In genomic region chr17:21963302-21963701, GRCm38 (mm10) we compare ENCODE assay signal across 8 mouse cellular contexts. TPM values are rescaled to one million over a fixed set of nuclear protein-coding genes. Genes with fewer than 3 reads are reported as not detected.
DNase-seq lines count a peak whose midpoint lies in the region; ATAC-seq and TF ChIP-seq lines count a peak whose summit lies in the region.

No protein-coding gene starts in this region.

- no peak for ATAC-seq in forebrain, embryonic 13.5 days
- no peak for ATAC-seq in liver, postnatal 0 days
- no peak for ATAC-seq in inflammation-experienced regulatory T-cells, adult 6 months

- H3K9ac ChIP-seq in heart, adult 2 months (ENCODE audit: low read depth, low read length): no peak overlapping the region; the same call in 1 of the 2 replicates
- H3K9ac ChIP-seq in forebrain, embryonic 13.5 days: peak overlapping the region; percentile 79; the same call in 1 of the 2 replicates
- H3K9ac ChIP-seq in liver, postnatal 0 days (replicated peaks): peak overlapping the region; percentile 51

- TF ChIP-seq CTCF in heart, adult 2 months (IDR thresholded peaks at IDR 0.05): no peak
- no peak for TF ChIP-seq CTCF in liver, postnatal 0 days (IDR thresholded peaks at IDR 0.05; ENCODE audit: low read depth)

- peak overlapping the region; percentile 87 for H3K4me3 ChIP-seq in heart, adult 2 months
- peak overlapping the region; percentile 72 for H3K4me3 ChIP-seq in forebrain, embryonic 13.5 days
- peak overlapping the region; percentile 75 for H3K4me3 ChIP-seq in liver, postnatal 0 days (ENCODE audit: low read depth, low read length)

- no peak for TF ChIP-seq EP300 in heart, adult 2 months (IDR thresholded peaks at IDR 0.05; ENCODE audit: insufficient read depth, low read depth, low read length)
- no peak for TF ChIP-seq EP300 in liver, postnatal 0 days (IDR thresholded peaks at IDR 0.05; ENCODE audit: low read depth)

- peaks cover 6% of the 10 kb centered on the region for H3K36me3 ChIP-seq in heart, adult 2 months (ENCODE audit: control insufficient read depth, insufficient read depth, low read length)
- H3K36me3 ChIP-seq in forebrain, embryonic 13.5 days (ENCODE audit: poor library complexity, severe bottlenecking): peaks cover 14% of the 10 kb centered on the region
- 0 out of 2 replicates have a peak, but pooled peaks cover 3% of the 10 kb centered on the region for H3K36me3 ChIP-seq in liver, postnatal 0 days (replicated peaks; ENCODE audit: insufficient read depth, low read length)

- H3K27me3 ChIP-seq in heart, adult 2 months (ENCODE audit: control insufficient read depth, insufficient read depth, low read length): no peaks in the 10 kb centered on the region
- H3K27me3 ChIP-seq in forebrain, embryonic 13.5 days: no peaks in the 10 kb centered on the region
- H3K27me3 ChIP-seq in liver, postnatal 0 days (ENCODE audit: insufficient read depth, low read length): no peaks in the 10 kb centered on the region

- intact Hi-C loops in heart, adult 2 months (cut with DNase I): loop anchor here (2.0 to 10.0 kb wide), 2 partner anchors 229 to 395 kb away; partner anchors contain the start of gene Zfp229
- intact Hi-C loops in heart, postnatal 14 days (cut with DNase I): loop anchor here (10.0 kb wide), 1 partner anchor 401 kb away; the partner anchor contains the start of genes Zfp758 and Zfp944
- intact Hi-C loops in left cerebral cortex, postnatal 4 days (cut with DNase I): no loop called here

- H3K79me2 ChIP-seq in heart, adult 2 months (replicated peaks; ENCODE audit: control insufficient read depth, insufficient read depth, low read length): no peaks in the 10 kb centered on the region

- H3K9me3 ChIP-seq in forebrain, embryonic 13.5 days (replicated peaks): peaks cover 7% of the 10 kb centered on the region
- no peaks in the 10 kb centered on the region for H3K9me3 ChIP-seq in liver, postnatal 0 days (ENCODE audit: low read length)

- no peak for DNase-seq in heart, adult 2 months
- no peak for DNase-seq in heart, postnatal 14 days
- DNase-seq in CD4-positive helper T cell, adult 2 months (ENCODE audit: low read depth, low spot score): peak; percentile 54
- no peak for DNase-seq in liver, postnatal 0 days
- no peak for DNase-seq in left cerebral cortex, postnatal 4 days
- no peak for DNase-seq in urinary bladder, adult 2 months (ENCODE audit: low spot score)

- H3K4me1 ChIP-seq in heart, adult 2 months (ENCODE audit: control insufficient read depth, insufficient read depth, low read length): peaks cover 1% of the 10 kb centered on the region
- H3K4me1 ChIP-seq in forebrain, embryonic 13.5 days: peaks cover 14% of the 10 kb centered on the region
- peaks cover 6% of the 10 kb centered on the region; the same call in 1 of the 2 replicates for H3K4me1 ChIP-seq in liver, postnatal 0 days (ENCODE audit: insufficient read depth)

- peak overlapping the region; percentile 86; the same call in 1 of the 2 replicates for H3K27ac ChIP-seq in heart, adult 2 months
- H3K27ac ChIP-seq in forebrain, embryonic 13.5 days: no peak overlapping the region
- no peak overlapping the region for H3K27ac ChIP-seq in liver, postnatal 0 days (ENCODE audit: low read depth)

- no peak for TF ChIP-seq POLR2A in heart, adult 2 months (IDR thresholded peaks at IDR 0.05; ENCODE audit: insufficient read depth, low read depth, low read length)

- 25% methylated on average over 4 of the region's 4 CpGs for WGBS in heart, adult 2 months
- 57% methylated on average over 4 of the region's 4 CpGs for WGBS in forebrain, embryonic 13.5 days
- 24% methylated on average over 4 of the region's 4 CpGs for WGBS in liver, postnatal 0 days (ENCODE audit: insufficient replicate concordance)

- H3K4me2 ChIP-seq in forebrain, embryonic 13.5 days: peak overlapping the region; percentile 60
- peak overlapping the region; percentile 79 for H3K4me2 ChIP-seq in liver, postnatal 0 days (ENCODE audit: low read depth, low read length)

RNA-seq across cellular contexts. Expression of gene Zfp943, which starts 0.9 kb away (rescaled TPM):
- 10 to 100 TPM; 19.7 to 21.5 TPM for total RNA-seq in heart, adult 2 months (2021)
- polyA plus RNA-seq in heart, adult 2 months (2012; rRNA removed): 5.7 and 8.5 TPM in 2 replicates
- 10 to 100 TPM; 17.4 to 18.3 TPM for total RNA-seq in heart, postnatal 14 days (2021)
- 18.6 and 20.3 TPM in 2 replicates for polyA plus RNA-seq in forebrain, embryonic 13.5 days (2015; fragmentation: Nextera tagmentation; extraction: Ambion mirVana)
- polyA plus RNA-seq in liver, postnatal 0 days (2015; fragmentation: Nextera tagmentation; extraction: Ambion mirVana): 4.6 and 4.8 TPM in 2 replicates
- 10 to 100 TPM; 12.8 to 14.0 (median 13.0) TPM for polyA plus RNA-seq in inflammation-experienced regulatory T-cells, adult 6 months (2017; shearing (Covaris generic))
- total RNA-seq in left cerebral cortex, postnatal 4 days (2021): 10 to 100 TPM; 16.2 to 17.9 TPM
- polyA plus RNA-seq in urinary bladder, adult 2 months (2012; rRNA removed): 16.7 and 19.8 TPM in 2 replicates

RNA-seq across cellular contexts. Expression of gene Zfp942, which starts 1.0 kb away (rescaled TPM):
- 1 to 10 TPM; 5.8 to 6.2 TPM for total RNA-seq in heart, adult 2 months (2021)
- polyA plus RNA-seq in heart, adult 2 months (2012; rRNA removed): 1.2 and 2.8 TPM in 2 replicates
- total RNA-seq in heart, postnatal 14 days (2021): 1 to 10 TPM; 7.6 to 8.7 TPM
- polyA plus RNA-seq in forebrain, embryonic 13.5 days (2015; fragmentation: Nextera tagmentation; extraction: Ambion mirVana): 23.3 and 23.5 TPM in 2 replicates
- 5.9 and 6.3 TPM in 2 replicates for polyA plus RNA-seq in liver, postnatal 0 days (2015; fragmentation: Nextera tagmentation; extraction: Ambion mirVana)
- polyA plus RNA-seq in inflammation-experienced regulatory T-cells, adult 6 months (2017; shearing (Covaris generic)): 10 to 100 TPM; 28.8 to 38.7 (median 33.8) TPM
- 10 to 100 TPM; 17.2 to 19.0 TPM for total RNA-seq in left cerebral cortex, postnatal 4 days (2021)
- 8.1 and 9.5 TPM in 2 replicates for polyA plus RNA-seq in urinary bladder, adult 2 months (2012; rRNA removed)

RNA-seq across cellular contexts. Expression of gene Zfp995, which starts 53.6 kb away (rescaled TPM):
- total RNA-seq in heart, adult 2 months (2021): under 1 TPM; 0.39 to 0.60 TPM
- polyA plus RNA-seq in heart, adult 2 months (2012; rRNA removed): 0.20 and 0.47 TPM in 2 replicates
- 1 to 10 TPM; 1.6 TPM for total RNA-seq in heart, postnatal 14 days (2021)
- 10.9 and 11.1 TPM in 2 replicates for polyA plus RNA-seq in forebrain, embryonic 13.5 days (2015; fragmentation: Nextera tagmentation; extraction: Ambion mirVana)
- 1.8 and 2.2 TPM in 2 replicates for polyA plus RNA-seq in liver, postnatal 0 days (2015; fragmentation: Nextera tagmentation; extraction: Ambion mirVana)
- polyA plus RNA-seq in inflammation-experienced regulatory T-cells, adult 6 months (2017; shearing (Covaris generic)): 10 to 100 TPM; 13.8 to 19.5 (median 16.8) TPM
- 1 to 10 TPM; 5.9 to 6.5 TPM for total RNA-seq in left cerebral cortex, postnatal 4 days (2021)
- polyA plus RNA-seq in urinary bladder, adult 2 months (2012; rRNA removed): 5.4 and 5.5 TPM in 2 replicates
